Mouse (Mus musculus) spleen, adult 10 weeks (tissue): ENCODE data around the gene Mcm5. TPM values are rescaled to one million over a fixed set of nuclear protein-coding genes. Genes with fewer than 3 reads are reported as not detected.

ENCODE experiments used
- polyA plus RNA-seq: library from polyadenylated mRNA; stranded (reverse); fragments of 350-450 nt; fragmentation: Illumina TruSeq; extraction: RNeasy Lipid Tissue Mini Kit (QIAGEN cat#74804); gene quantifications from one replicate; pipeline ENCODE4 v1.2.3, GENCODE M21; 2015; ENCODE audit warnings: low replicate concordance; ENCODE audit not compliant: insufficient read depth

Gene Mcm5
- 27.8 TPM for polyA plus RNA-seq

GRCm38 (mm10) chr8:75109236-75109967, at the start of gene Mcm5:
TSS of gene Mcm5 (plus strand) at chr8:75109569.

GRCm38 (mm10) chr8:75093399-75094156, 15.8 kb upstream of the Mcm5 start, which contains the start of gene Hmox1:
TSS of gene Hmox1 (plus strand) at chr8:75093621.

Other genes with a start within 250 kb of the Mcm5 start
- not detected for gene Isx, start 236.4 kb upstream of the Mcm5 start, polyA plus RNA-seq
- gene Hmgxb4, start 116.2 kb upstream of the Mcm5 start, polyA plus RNA-seq, result 40.5 TPM
- gene Tom1, start 75.9 kb upstream of the Mcm5 start, polyA plus RNA-seq, result 9.9 TPM
- 294 TPM for gene Hmox1, start 15.9 kb upstream of the Mcm5 start, polyA plus RNA-seq
- 0.80 TPM for gene Rasd2, start 104.4 kb downstream of the Mcm5 start, polyA plus RNA-seq